Mouse (Mus musculus): Measurements from ENCODE around the gene Sptlc2.

GRCm38 (mm10) chr12:87418921-87419320 is 30.8 kb upstream of the Sptlc2 start:
- TF ChIP-seq CTCF (conservative IDR thresholded peaks at IDR 0.05 in 1 of 2, IDR thresholded peaks at IDR 0.05 in 1 of 2; ENCODE audit: low read depth in 2 of 2, low read length in 2 of 2) (no peak), MEF2A (IDR thresholded peaks at IDR 0.05; ENCODE audit: borderline replicate concordance, low read depth, low read length) (no peak), MAX (IDR thresholded peaks at IDR 0.05; ENCODE audit: low read length) (no peak), CHD1 (IDR thresholded peaks at IDR 0.05; ENCODE audit: low read depth, low read length) (no peak), SIN3A (IDR thresholded peaks at IDR 0.05; ENCODE audit: low read length) (no peak), MAZ (IDR thresholded peaks at IDR 0.05; ENCODE audit: low read depth, low read length) (no peak), MAFK (IDR thresholded peaks at IDR 0.05; ENCODE audit: insufficient replicate concordance, low read length) (no peak), MYC (IDR thresholded peaks at IDR 0.05; ENCODE audit: low read depth, low read length) (no peak), ZNF384 (IDR thresholded peaks at IDR 0.05; ENCODE audit: low read depth, low read length) (no peak)

Measured in CH12.LX (cell line).